Mouse (Mus musculus) kidney, postnatal 0 days (tissue): ENCODE measurements at regions not wholly inside any gene's neighbourhood (a gene's known extent, or its start where the extent isn't known, plus 50 kb on each side); places are given as distances from the start of the nearest gene placed in this dataset.

ENCODE experiments used
- ATAC-seq: fragments of 200-750 bp; cut with Nextera tagmentation; replicated peaks from 2 replicates; pipeline ENCODE4 v1.8.0; 2017; ENCODE audit warnings: low read depth, moderate number of reproducible peaks, moderate TSS enrichment, moderate library complexity; ENCODE audit not compliant: low FRiP score
- DNase-seq: peaks from one replicate; pipeline ENCODE4 v3.0.0-alpha.2; 2016; ENCODE audit warnings: low spot score
- H3K27ac ChIP-seq: fragments of 300-500 bp; sonication (generic); 2 replicates; pipeline ENCODE4 v1.5.1; 2014; ENCODE audit warnings: mild to moderate bottlenecking
- H3K27me3 ChIP-seq: fragments of 300-500 bp; sonication (generic); 2 replicates; pipeline ENCODE4 v1.6.1; 2014; ENCODE audit warnings: low read length, mixed read lengths; ENCODE audit not compliant: insufficient read depth
- H3K36me3 ChIP-seq: fragments of 300-500 bp; sonication (generic); 2 replicates; pipeline ENCODE4 v1.6.1; 2014; ENCODE audit warnings: low read length, mixed read lengths; ENCODE audit not compliant: insufficient read depth
- H3K4me1 ChIP-seq: fragments of 300-500 bp; sonication (generic); replicated peaks from 2 replicates; pipeline ENCODE4 v1.6.1; 2014; ENCODE audit warnings: antibody characterized with exemption, low read length, mixed read lengths; ENCODE audit not compliant: insufficient read depth
- H3K4me2 ChIP-seq: fragments of 300-500 bp; sonication (generic); 2 replicates; pipeline ENCODE4 v1.6.1; 2014; ENCODE audit warnings: mild to moderate bottlenecking, low read length, moderate library complexity, mixed read lengths
- H3K4me3 ChIP-seq: fragments of 300-500 bp; sonication (generic); replicated peaks from 2 replicates; pipeline ENCODE4 v1.5.1; 2014; ENCODE audit warnings: low read depth, low read length
- H3K9ac ChIP-seq: fragments of 300-500 bp; sonication (generic); 2 replicates; pipeline ENCODE4 v1.6.1; 2014; ENCODE audit warnings: low read depth, low read length
- H3K9me3 ChIP-seq: fragments of 300-500 bp; sonication (generic); replicated peaks from 2 replicates; pipeline ENCODE4 v1.6.1; 2016; ENCODE audit warnings: low read length, inconsistent platforms, mixed read lengths
- CTCF ChIP-seq: IDR thresholded peaks from 2 replicates; pipeline ENCODE4 v1.5.1; 2016; ENCODE audit warnings: antibody characterized with exemption, low read depth, mild to moderate bottlenecking, moderate library complexity
- WGBS: fragments of 180-500 bp; shearing (Covaris S2); extraction: QIAGEN DNeasy Blood & Tissue Kit; methylation state at CpG from one replicate; pipeline ENCODE4 v1.1.7; 2014; 5-methylcytosine and 5-hydroxymethylcytosine counted together

DNA sequence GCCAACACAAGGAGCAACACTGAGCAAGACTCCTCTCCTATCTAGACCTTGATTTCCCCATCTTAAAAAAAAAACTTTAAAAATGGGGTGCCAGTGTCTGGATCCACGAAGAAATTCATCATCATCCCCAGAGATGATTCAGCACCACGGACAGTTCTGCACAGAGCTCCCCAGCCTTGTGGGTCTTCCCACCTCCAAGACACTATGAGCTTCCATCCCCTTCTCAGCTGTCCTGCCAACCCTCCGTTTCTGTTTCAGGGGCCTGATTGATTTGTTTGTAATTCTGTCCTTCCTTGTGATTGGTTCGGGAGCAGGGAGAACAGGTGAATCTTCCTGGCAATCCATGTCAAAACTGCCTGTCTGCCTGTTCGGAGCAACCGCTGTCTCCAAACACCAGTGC is 253.3 kb downstream of the Gm26897 start:
- Histone ChIP-seq H3K9ac (no peak overlapping the region), H3K27ac (no peak overlapping the region), H3K4me1 (no peaks in the 10 kb centered on the region), H3K27me3 (no peaks in the 10 kb centered on the region), H3K4me3 (no peak overlapping the region), H3K36me3 (no peaks in the 10 kb centered on the region), H3K9me3 (no peaks in the 10 kb centered on the region), H3K4me2 (no peak overlapping the region)
- ATAC-seq: no peak
- peak; percentile 62 for DNase-seq
- no peak for TF ChIP-seq CTCF
- WGBS: 52% methylated on average over 6 of the region's 6 CpGs

- ATAC-seq: no peak
- no peaks in the 10 kb centered on the region for H3K36me3 ChIP-seq
- no peak overlapping the region for H3K4me3 ChIP-seq
- WGBS: 86% methylated on average over 10 of the region's 10 CpGs
- no peaks in the 10 kb centered on the region for H3K9me3 ChIP-seq
- no peak for DNase-seq
- no peak overlapping the region for H3K4me2 ChIP-seq
- H3K27me3 ChIP-seq: peaks cover 3% of the 10 kb centered on the region; the same call in 1 of the 2 replicates
- no peaks in the 10 kb centered on the region for H3K4me1 ChIP-seq
- H3K27ac ChIP-seq: no peak overlapping the region
- H3K9ac ChIP-seq: no peak overlapping the region
- no peak for TF ChIP-seq CTCF
Observed at GRCm38 (mm10) chr5:111991805-111992204, 258.1 kb downstream of the Gm26897 start.

DNA sequence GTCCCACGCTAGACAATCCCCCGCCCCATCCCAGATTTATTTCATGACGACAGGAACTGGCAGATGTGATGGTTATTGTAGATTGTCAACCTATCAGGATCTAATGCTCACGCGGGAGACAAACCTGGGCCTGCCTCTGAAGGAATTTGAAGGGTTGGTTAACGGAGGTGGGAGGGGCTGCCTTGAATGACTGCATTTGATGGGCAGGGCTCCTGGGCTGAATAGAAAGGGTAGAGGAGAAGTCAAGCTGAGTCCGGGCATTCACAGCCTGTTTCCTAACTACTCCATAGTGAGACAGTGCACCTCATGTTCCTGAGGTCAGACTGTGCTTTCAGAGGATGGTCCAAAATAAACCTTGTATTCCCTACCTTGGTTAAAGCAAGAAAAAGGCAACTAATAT is 259.1 kb downstream of the Cryba4 start:
- Histone ChIP-seq H3K9me3 (no peaks in the 10 kb centered on the region), H3K4me2 (no peak overlapping the region), H3K4me3 (no peak overlapping the region), H3K4me1 (no peaks in the 10 kb centered on the region), H3K27ac (no peak overlapping the region), H3K27me3 (peaks cover 3% of the 10 kb centered on the region; the same call in 1 of the 2 replicates), H3K36me3 (no peaks in the 10 kb centered on the region), H3K9ac (no peak overlapping the region)
- no peak for DNase-seq
- no peak for ATAC-seq
- no peak for TF ChIP-seq CTCF
- 45% methylated on average over 7 of the region's 7 CpGs for WGBS

- Histone ChIP-seq H3K4me2 (no peak overlapping the region), H3K4me1 (no peaks in the 10 kb centered on the region), H3K9ac (no peak overlapping the region), H3K27me3 (peaks cover 5% of the 10 kb centered on the region; the same call in 1 of the 2 replicates), H3K9me3 (no peaks in the 10 kb centered on the region), H3K4me3 (no peak overlapping the region), H3K27ac (no peak overlapping the region), H3K36me3 (no peaks in the 10 kb centered on the region)
- TF ChIP-seq CTCF: no peak
- WGBS: 69% methylated on average over 9 of the region's 9 CpGs
- ATAC-seq (no peak), DNase-seq (no peak)
Observed at GRCm38 (mm10) chr5:111993930-111994329, 258.4 kb downstream of the Cryba4 start.

DNA sequence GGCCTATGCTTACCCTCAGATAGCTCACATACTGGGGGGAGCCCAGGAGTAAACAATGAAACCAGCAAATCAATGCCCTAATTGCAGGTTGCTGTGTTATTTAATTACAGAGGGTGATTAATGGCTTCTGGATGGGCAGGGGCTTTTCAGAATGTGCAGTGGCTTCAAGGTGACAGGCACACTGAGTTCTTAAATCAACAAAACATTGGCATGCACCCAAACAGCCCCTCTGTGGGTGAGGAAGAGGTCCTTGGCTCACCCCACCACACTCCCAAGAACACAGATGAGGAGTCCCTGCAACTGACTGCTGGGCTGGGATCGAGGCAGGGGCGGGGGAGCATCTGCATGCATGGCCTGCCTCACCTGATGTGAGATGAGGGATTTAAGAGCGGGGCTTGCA is 255.5 kb downstream of the Cryba4 start:
- 29% methylated on average over 3 of the region's 3 CpGs for WGBS

GRCm38 (mm10) chr5:112001742-112002701 is 250.3 kb downstream of the Cryba4 start:
- no peak overlapping the region for H3K9ac ChIP-seq
- no peaks in the 10 kb centered on the region for H3K9me3 ChIP-seq
- peaks cover 8% of the 10 kb centered on the region; the same call in 1 of the 2 replicates for H3K4me1 ChIP-seq
- H3K27ac ChIP-seq: no peak overlapping the region
- 18% methylated on average over 32 of the region's 32 CpGs for WGBS
- ATAC-seq (no peak), DNase-seq (peak; percentile 58)
- 0 out of 2 replicates have a peak, but pooled peaks cover 4% of the 10 kb centered on the region for H3K27me3 ChIP-seq
- H3K36me3 ChIP-seq: no peaks in the 10 kb centered on the region
- H3K4me2 ChIP-seq: peak overlapping the region; percentile 21; the same call in 1 of the 2 replicates
- peak; percentile 31; the same call in 1 of the 2 replicates for TF ChIP-seq CTCF
- no peak overlapping the region for H3K4me3 ChIP-seq

More for the DNA sequence above, 255.5 kb downstream of the Cryba4 start:
- H3K27ac ChIP-seq: no peak overlapping the region
- H3K9me3 ChIP-seq: no peaks in the 10 kb centered on the region
- ATAC-seq: no peak
- no peak overlapping the region for H3K4me2 ChIP-seq
- no peak for DNase-seq
- H3K4me3 ChIP-seq: no peak overlapping the region
- no peak for TF ChIP-seq CTCF
- no peaks in the 10 kb centered on the region for H3K36me3 ChIP-seq
- peaks cover 7% of the 10 kb centered on the region; the same call in 1 of the 2 replicates for H3K27me3 ChIP-seq
- H3K9ac ChIP-seq: no peak overlapping the region
- 0 out of 2 replicates have a peak, but pooled peaks cover 2% of the 10 kb centered on the region for H3K4me1 ChIP-seq
